Mouse (Mus musculus): Measurements from ENCODE around the gene Mknk2. TPM values are rescaled to one million over a fixed set of nuclear protein-coding genes. Genes with fewer than 3 reads are reported as not detected.

Gene Mknk2
- polyA plus RNA-seq, 1 experiment = not detected

DNA sequence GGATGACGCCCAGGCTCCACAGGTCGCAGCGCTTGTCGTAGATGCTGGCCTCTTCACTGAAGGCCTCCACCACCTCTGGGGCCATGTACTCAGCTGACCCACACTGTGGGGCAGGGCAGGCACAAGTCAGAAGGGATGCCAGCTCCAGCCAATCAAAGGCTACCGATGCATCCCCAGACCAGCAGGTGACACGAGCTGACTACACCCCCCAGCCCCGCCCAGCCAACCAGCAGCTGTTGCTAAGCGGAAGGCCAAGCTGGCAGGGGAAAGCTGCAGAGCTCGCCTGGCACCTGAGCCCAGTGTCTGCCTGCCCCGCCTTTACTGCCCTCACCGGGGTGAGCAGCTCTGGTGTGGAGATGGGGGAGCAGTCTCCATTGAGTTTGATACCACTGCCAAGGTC lies 9.3 kb downstream of the Mknk2 start:
- H3K4me3 ChIP-seq (ENCODE audit: insufficient read depth, low read depth, low read length) = no peak overlapping the region
- H3K4me1 ChIP-seq (ENCODE audit: control insufficient read depth, insufficient read depth, low read length) = peaks cover 35% of the 10 kb centered on the region
- WGBS = 82% methylated on average over 11 of the region's 11 CpGs
- no peak overlapping the region for H3K27ac ChIP-seq (ENCODE audit: insufficient read depth, low read depth, low read length)
- TF ChIP-seq POLR2A (IDR thresholded peaks at IDR 0.05; ENCODE audit: insufficient read depth, low read depth, low read length) (no peak), CTCF (IDR thresholded peaks at IDR 0.05; ENCODE audit: insufficient read depth, low read depth, low read length) (no peak)

GRCm38 (mm10) chr10:80666837-80667412 lies 11.0 kb downstream of the Mknk2 start:
- TF ChIP-seq POLR2A (IDR thresholded peaks at IDR 0.05; ENCODE audit: insufficient read depth, low read depth, low read length) (no peak), CTCF (IDR thresholded peaks at IDR 0.05; ENCODE audit: insufficient read depth, low read depth, low read length) (no peak)
- peaks cover 24% of the 10 kb centered on the region for H3K4me1 ChIP-seq (ENCODE audit: control insufficient read depth, insufficient read depth, low read length)
- 77% methylated on average over 19 of the region's 19 CpGs for WGBS
- H3K27ac ChIP-seq (ENCODE audit: insufficient read depth, low read depth, low read length) = no peak overlapping the region
- no peak overlapping the region for H3K4me3 ChIP-seq (ENCODE audit: insufficient read depth, low read depth, low read length)

GRCm38 (mm10) chr10:80665981-80666733 lies 11.8 kb downstream of the Mknk2 start:
- H3K27ac ChIP-seq (ENCODE audit: insufficient read depth, low read depth, low read length) = no peak overlapping the region
- WGBS = 68% methylated on average over 10 of the region's 10 CpGs
- H3K4me1 ChIP-seq (ENCODE audit: control insufficient read depth, insufficient read depth, low read length) = peaks cover 22% of the 10 kb centered on the region
- H3K4me3 ChIP-seq (ENCODE audit: insufficient read depth, low read depth, low read length) = no peak overlapping the region
- TF ChIP-seq CTCF (IDR thresholded peaks at IDR 0.05; ENCODE audit: insufficient read depth, low read depth, low read length) (no peak), POLR2A (IDR thresholded peaks at IDR 0.05; ENCODE audit: insufficient read depth, low read depth, low read length) (no peak)

DNA sequence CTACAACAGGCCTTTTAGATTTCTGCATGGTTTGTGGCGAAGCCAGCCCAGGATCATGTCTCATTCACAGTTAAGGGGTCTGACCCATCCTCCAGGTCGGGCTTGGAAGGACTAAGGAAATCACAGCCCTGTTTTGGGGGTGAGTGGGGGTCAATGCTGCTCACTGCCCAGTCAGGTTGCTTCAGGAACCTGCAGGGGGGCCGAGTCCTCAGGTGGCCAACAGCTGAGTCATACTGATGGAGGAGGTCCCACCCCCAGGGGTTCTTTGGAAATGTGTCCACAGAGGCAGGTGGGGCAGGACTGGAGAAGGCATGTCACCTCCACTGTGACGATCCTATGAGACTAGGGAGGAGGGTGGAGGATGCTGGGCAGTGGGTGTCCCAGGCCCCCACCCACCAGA lies 12.5 kb downstream of the Mknk2 start:
- no peak for TF ChIP-seq POLR2A (IDR thresholded peaks at IDR 0.05; ENCODE audit: insufficient read depth, low read depth, low read length)
- TF ChIP-seq CTCF (IDR thresholded peaks at IDR 0.05; ENCODE audit: insufficient read depth, low read depth, low read length) = no peak
- WGBS = 61% methylated on average over 4 of the region's 4 CpGs
- H3K27ac ChIP-seq (ENCODE audit: insufficient read depth, low read depth, low read length) = no peak overlapping the region
- H3K4me3 ChIP-seq (ENCODE audit: insufficient read depth, low read depth, low read length) = no peak overlapping the region
- peaks cover 22% of the 10 kb centered on the region for H3K4me1 ChIP-seq (ENCODE audit: control insufficient read depth, insufficient read depth, low read length)

GRCm38 (mm10) chr10:80665016-80665380 lies 12.9 kb downstream of the Mknk2 start:
- Histone ChIP-seq H3K4me1 (ENCODE audit: control insufficient read depth, insufficient read depth, low read length) (peaks cover 18% of the 10 kb centered on the region), H3K27ac (ENCODE audit: insufficient read depth, low read depth, low read length) (no peak overlapping the region), H3K4me3 (ENCODE audit: insufficient read depth, low read depth, low read length) (no peak overlapping the region)
- 9% methylated on average over 10 of the region's 10 CpGs for WGBS
- no peak for TF ChIP-seq CTCF (IDR thresholded peaks at IDR 0.05; ENCODE audit: insufficient read depth, low read depth, low read length)
- TF ChIP-seq POLR2A (IDR thresholded peaks at IDR 0.05; ENCODE audit: insufficient read depth, low read depth, low read length) = no peak

DNA sequence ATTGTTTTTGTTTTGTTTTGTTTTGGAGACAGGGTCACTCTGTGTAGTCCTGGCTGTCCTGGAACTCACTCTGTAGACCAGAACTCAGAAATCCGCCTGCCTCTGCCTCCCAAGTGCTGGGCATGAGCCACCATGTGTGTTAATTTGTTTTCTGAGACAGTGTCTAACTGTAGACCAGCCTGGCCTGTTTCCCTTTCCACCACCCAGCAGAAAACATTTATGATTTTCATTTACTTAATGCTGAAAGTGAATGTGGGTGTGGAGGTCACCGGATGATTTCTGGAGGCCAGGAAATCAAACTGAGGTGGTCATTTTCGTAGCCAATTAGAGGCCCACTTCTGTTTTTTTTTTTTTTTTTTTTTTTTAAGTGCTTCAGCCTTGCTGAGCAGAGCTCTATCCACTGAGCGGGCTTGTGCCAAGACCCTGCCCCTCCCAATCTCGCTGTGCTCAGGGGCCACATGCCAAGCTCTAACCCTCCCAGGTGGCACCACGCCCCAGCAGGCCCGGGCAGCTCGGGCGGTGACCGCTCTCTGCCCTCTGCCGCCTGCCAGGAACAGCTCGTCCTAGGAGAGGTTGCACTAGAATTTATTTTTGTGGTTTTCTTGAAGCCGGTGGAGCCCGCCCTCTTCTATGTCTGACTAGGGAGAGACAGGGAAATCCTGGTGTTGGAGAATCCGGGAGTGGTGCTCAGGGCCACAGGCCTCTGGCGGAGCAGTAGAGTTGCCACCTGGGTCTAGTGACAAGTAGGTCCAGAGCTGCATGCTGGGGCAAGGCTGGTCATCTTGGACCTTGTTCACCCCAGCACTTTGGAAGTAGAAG lies 13.5 kb downstream of the Mknk2 start:
- 17% methylated on average over 16 of the region's 16 CpGs for WGBS
- H3K4me3 ChIP-seq (ENCODE audit: insufficient read depth, low read depth, low read length) = 0 out of 2 replicates have a peak overlapping the region, but pooled peaks have one; percentile 17
- no peak for TF ChIP-seq CTCF (IDR thresholded peaks at IDR 0.05; ENCODE audit: insufficient read depth, low read depth, low read length)
- TF ChIP-seq POLR2A (IDR thresholded peaks at IDR 0.05; ENCODE audit: insufficient read depth, low read depth, low read length) = no peak
- H3K27ac ChIP-seq (ENCODE audit: insufficient read depth, low read depth, low read length) = peak overlapping the region; percentile 55; the same call in 1 of the 2 replicates
- H3K4me1 ChIP-seq (ENCODE audit: control insufficient read depth, insufficient read depth, low read length) = peaks cover 15% of the 10 kb centered on the region

DNA sequence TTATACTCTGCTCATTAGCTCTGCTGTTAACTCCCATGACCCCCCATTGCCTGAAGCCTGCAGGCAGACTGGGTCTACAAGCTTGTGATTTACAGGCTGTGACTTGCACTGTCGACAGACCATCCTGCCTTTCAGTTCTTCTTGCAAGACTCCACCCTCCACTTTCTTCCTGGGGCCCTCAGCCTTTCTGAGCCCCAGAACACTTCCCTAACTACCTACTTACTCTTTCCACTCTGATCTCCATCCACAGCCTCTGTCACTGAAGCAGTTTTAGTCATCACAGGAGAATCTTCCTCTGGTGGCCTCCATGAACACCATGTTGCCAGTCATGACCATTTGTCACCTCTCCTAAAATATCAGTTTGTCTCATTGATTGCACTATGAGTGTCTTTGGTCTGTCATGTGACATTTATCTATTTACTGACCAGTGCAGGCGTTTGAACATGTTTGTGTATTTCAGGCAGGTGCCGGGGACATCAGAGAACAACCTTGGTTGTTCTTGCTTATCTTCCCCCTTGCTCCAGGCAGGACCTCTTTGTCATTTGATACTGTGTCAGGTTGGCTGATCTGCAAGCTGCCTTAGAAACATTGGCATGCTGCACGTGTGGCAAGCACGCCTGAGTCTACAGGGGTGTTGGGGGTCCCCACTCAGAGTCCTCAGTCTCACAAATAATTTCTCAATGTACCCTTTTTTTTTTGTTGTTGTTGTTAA lies 14.3 kb downstream of the Mknk2 start:
- TF ChIP-seq POLR2A (IDR thresholded peaks at IDR 0.05; ENCODE audit: insufficient read depth, low read depth, low read length) (no peak), CTCF (IDR thresholded peaks at IDR 0.05; ENCODE audit: insufficient read depth, low read depth, low read length) (no peak)
- 73% methylated on average over 5 of the region's 5 CpGs for WGBS
- H3K4me3 ChIP-seq (ENCODE audit: insufficient read depth, low read depth, low read length) = no peak overlapping the region
- H3K4me1 ChIP-seq (ENCODE audit: control insufficient read depth, insufficient read depth, low read length) = peaks cover 20% of the 10 kb centered on the region
- no peak overlapping the region for H3K27ac ChIP-seq (ENCODE audit: insufficient read depth, low read depth, low read length)

DNA sequence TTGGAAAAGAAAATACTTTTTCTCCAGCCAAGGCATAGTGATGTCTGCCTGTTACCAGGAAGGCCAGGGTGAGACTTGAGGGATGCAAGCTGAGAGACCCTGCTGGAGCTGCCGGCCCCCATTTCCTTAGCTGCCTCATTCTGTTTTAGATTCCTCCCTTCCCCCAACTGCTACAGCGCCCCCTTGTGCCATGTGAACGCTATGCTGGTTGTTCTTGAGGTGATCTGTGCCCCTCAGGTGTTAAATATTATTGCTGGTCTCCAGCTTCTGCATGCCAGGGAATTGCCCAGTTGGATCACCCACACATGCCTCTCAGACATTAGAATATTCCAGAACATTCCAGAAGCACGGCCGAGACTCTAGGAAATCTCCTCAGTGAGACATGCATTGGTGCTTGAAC lies 16.8 kb downstream of the Mknk2 start:
- WGBS = 32% methylated on average over 5 of the region's 5 CpGs
- no peak overlapping the region for H3K27ac ChIP-seq (ENCODE audit: insufficient read depth, low read depth, low read length)
- H3K4me1 ChIP-seq (ENCODE audit: control insufficient read depth, insufficient read depth, low read length) = peaks cover 30% of the 10 kb centered on the region
- no peak overlapping the region for H3K4me3 ChIP-seq (ENCODE audit: insufficient read depth, low read depth, low read length)
- TF ChIP-seq POLR2A (IDR thresholded peaks at IDR 0.05; ENCODE audit: insufficient read depth, low read depth, low read length) (no peak), CTCF (IDR thresholded peaks at IDR 0.05; ENCODE audit: insufficient read depth, low read depth, low read length) (peak; percentile 46)

Measured in olfactory bulb, adult 2 months (tissue).